Mouse (Mus musculus) bone marrow macrophage, adult 2 months (primary cell): ENCODE data around the gene S100a2.

ENCODE experiments used
- CTCF ChIP-seq: IDR thresholded peaks from 2 replicates; pipeline ENCODE4 v1.5.1; 2012; ENCODE audit warnings: low read depth, mild to moderate bottlenecking, low read length, moderate library complexity
- POLR2A ChIP-seq: IDR thresholded peaks from 2 replicates; pipeline ENCODE4 v1.6.1; 2012; ENCODE audit warnings: mild to moderate bottlenecking, low read depth, low read length, borderline replicate concordance

- TF ChIP-seq CTCF, result no peak
- no peak for TF ChIP-seq POLR2A
Observed at GRCm38 (mm10) chr3:90613461-90614147, 23.6 kb downstream of the S100a2 start.
